Mouse (Mus musculus): ENCODE measurements around the gene Fam19a1. TPM values are rescaled to one million over a fixed set of nuclear protein-coding genes. Genes with fewer than 3 reads are reported as not detected.

Fam19a1 gene
- polyA plus RNA-seq, 1 experiment from 2014 or later: 37.3 TPM

- no peak overlapping the region for H3K4me3 ChIP-seq (replicated peaks)
- ATAC-seq (ENCODE audit: low FRiP score): no peak
- no peak overlapping the region for H3K27ac ChIP-seq (replicated peaks)
- no peaks in the 10 kb centered on the region for H3K36me3 ChIP-seq
- no peaks in the 10 kb centered on the region for H3K27me3 ChIP-seq (replicated peaks)
- no peak overlapping the region for H3K4me2 ChIP-seq
- H3K9me3 ChIP-seq (replicated peaks): no peaks in the 10 kb centered on the region
- H3K4me1 ChIP-seq: no peaks in the 10 kb centered on the region
- WGBS: 87% methylated on average over 4 of the region's 4 CpGs
- no peak overlapping the region for H3K9ac ChIP-seq (replicated peaks)
Measured at GRCm38 (mm10) chr6:96266456-96266855, 153.5 kb downstream of the Fam19a1 start.

GRCm38 (mm10) chr6:96268788-96269187 lies 155.8 kb downstream of the Fam19a1 start:
- Histone ChIP-seq H3K27me3 (replicated peaks) (no peaks in the 10 kb centered on the region), H3K4me1 (no peaks in the 10 kb centered on the region), H3K4me3 (replicated peaks) (no peak overlapping the region), H3K9me3 (replicated peaks) (no peaks in the 10 kb centered on the region), H3K4me2 (no peak overlapping the region), H3K27ac (replicated peaks) (no peak overlapping the region), H3K36me3 (no peaks in the 10 kb centered on the region), H3K9ac (replicated peaks) (no peak overlapping the region)
- no peak for ATAC-seq (ENCODE audit: low FRiP score)

- no peaks in the 10 kb centered on the region for H3K27me3 ChIP-seq (replicated peaks)
Measured at GRCm38 (mm10) chr6:96270436-96270835, 157.5 kb downstream of the Fam19a1 start.

GRCm38 (mm10) chr6:96283731-96284130 lies 170.8 kb downstream of the Fam19a1 start:
- no peak overlapping the region for H3K4me3 ChIP-seq (replicated peaks)
- no peak overlapping the region for H3K9ac ChIP-seq (replicated peaks)
- no peak overlapping the region for H3K27ac ChIP-seq (replicated peaks)
- 95% methylated on average over 4 of the region's 4 CpGs for whole genome bisulfite sequencing
- no peaks in the 10 kb centered on the region for H3K36me3 ChIP-seq
- no peaks in the 10 kb centered on the region for H3K27me3 ChIP-seq (replicated peaks)
- no peaks in the 10 kb centered on the region for H3K9me3 ChIP-seq (replicated peaks)
- ATAC-seq (ENCODE audit: low FRiP score): no peak
- no peaks in the 10 kb centered on the region for H3K4me1 ChIP-seq
- H3K4me2 ChIP-seq: no peak overlapping the region

More at GRCm38 (mm10) chr6:96270436-96270835, 157.5 kb downstream of the Fam19a1 start:
- WGBS: 94% methylated on average over 5 of the region's 5 CpGs
- H3K4me3 ChIP-seq (replicated peaks): no peak overlapping the region
- no peaks in the 10 kb centered on the region for H3K4me1 ChIP-seq
- no peaks in the 10 kb centered on the region for H3K9me3 ChIP-seq (replicated peaks)
- ATAC-seq (ENCODE audit: low FRiP score): no peak
- H3K4me2 ChIP-seq: no peak overlapping the region
- H3K27ac ChIP-seq (replicated peaks): no peak overlapping the region
- no peaks in the 10 kb centered on the region for H3K36me3 ChIP-seq
- no peak overlapping the region for H3K9ac ChIP-seq (replicated peaks)

- WGBS: 31% methylated on average over 4 of the region's 4 CpGs
- H3K9me3 ChIP-seq (replicated peaks): no peaks in the 10 kb centered on the region
- no peak overlapping the region for H3K27ac ChIP-seq (replicated peaks)
- H3K4me1 ChIP-seq: no peaks in the 10 kb centered on the region
- no peak overlapping the region for H3K4me2 ChIP-seq
- no peaks in the 10 kb centered on the region for H3K27me3 ChIP-seq (replicated peaks)
- no peak overlapping the region for H3K9ac ChIP-seq (replicated peaks)
- H3K36me3 ChIP-seq: no peaks in the 10 kb centered on the region
- H3K4me3 ChIP-seq (replicated peaks): no peak overlapping the region
- ATAC-seq (ENCODE audit: low FRiP score): no peak
Measured at GRCm38 (mm10) chr6:96284590-96284989, 171.6 kb downstream of the Fam19a1 start.

- H3K27ac ChIP-seq (replicated peaks): no peak overlapping the region
- ATAC-seq (ENCODE audit: low FRiP score): no peak
- no peak overlapping the region for H3K9ac ChIP-seq (replicated peaks)
- no peaks in the 10 kb centered on the region for H3K9me3 ChIP-seq (replicated peaks)
- WGBS: 40% methylated on average over 4 of the region's 4 CpGs
- no peak overlapping the region for H3K4me2 ChIP-seq
- no peak overlapping the region for H3K4me3 ChIP-seq (replicated peaks)
- no peaks in the 10 kb centered on the region for H3K36me3 ChIP-seq
- H3K4me1 ChIP-seq: no peaks in the 10 kb centered on the region
- no peaks in the 10 kb centered on the region for H3K27me3 ChIP-seq (replicated peaks)
Measured at GRCm38 (mm10) chr6:96286276-96286675, 173.3 kb downstream of the Fam19a1 start.

- H3K27me3 ChIP-seq (replicated peaks): no peaks in the 10 kb centered on the region
- no peaks in the 10 kb centered on the region for H3K4me1 ChIP-seq
- H3K36me3 ChIP-seq: no peaks in the 10 kb centered on the region
- H3K4me3 ChIP-seq (replicated peaks): no peak overlapping the region
- no peaks in the 10 kb centered on the region for H3K9me3 ChIP-seq (replicated peaks)
- no peak overlapping the region for H3K4me2 ChIP-seq
- 89% methylated on average over 2 of the region's 2 CpGs for WGBS
- H3K9ac ChIP-seq (replicated peaks): no peak overlapping the region
- no peak overlapping the region for H3K27ac ChIP-seq (replicated peaks)
- no peak for ATAC-seq (ENCODE audit: low FRiP score)
Measured at GRCm38 (mm10) chr6:96287377-96287776, 174.4 kb downstream of the Fam19a1 start.

GRCm38 (mm10) chr6:96289672-96290071 lies 176.7 kb downstream of the Fam19a1 start:
- no peaks in the 10 kb centered on the region for H3K36me3 ChIP-seq
- WGBS: 17% methylated on average over 4 of the region's 4 CpGs
- H3K4me2 ChIP-seq: no peak overlapping the region
- no peak overlapping the region for H3K27ac ChIP-seq (replicated peaks)
- H3K27me3 ChIP-seq (replicated peaks): no peaks in the 10 kb centered on the region
- no peak overlapping the region for H3K4me3 ChIP-seq (replicated peaks)
- ATAC-seq (ENCODE audit: low FRiP score): no peak
- no peaks in the 10 kb centered on the region for H3K9me3 ChIP-seq (replicated peaks)
- H3K4me1 ChIP-seq: no peaks in the 10 kb centered on the region
- H3K9ac ChIP-seq (replicated peaks): no peak overlapping the region

- Histone ChIP-seq H3K4me3 (replicated peaks) (no peak overlapping the region), H3K27ac (replicated peaks) (no peak overlapping the region), H3K4me2 (no peak overlapping the region), H3K9ac (replicated peaks) (no peak overlapping the region), H3K4me1 (no peaks in the 10 kb centered on the region), H3K36me3 (no peaks in the 10 kb centered on the region), H3K9me3 (replicated peaks) (no peaks in the 10 kb centered on the region), H3K27me3 (replicated peaks) (no peaks in the 10 kb centered on the region)
- 86% methylated on average over 2 of the region's 2 CpGs for WGBS
- no peak for ATAC-seq (ENCODE audit: low FRiP score)
Measured at GRCm38 (mm10) chr6:96347491-96347890, 234.5 kb downstream of the Fam19a1 start.

- H3K27ac ChIP-seq (replicated peaks): no peak overlapping the region
- no peak overlapping the region for H3K4me2 ChIP-seq
- H3K9ac ChIP-seq (replicated peaks): no peak overlapping the region
- no peak overlapping the region for H3K4me3 ChIP-seq (replicated peaks)
- H3K9me3 ChIP-seq (replicated peaks): no peaks in the 10 kb centered on the region
- no peaks in the 10 kb centered on the region for H3K36me3 ChIP-seq
- ATAC-seq (ENCODE audit: low FRiP score): no peak
- 69% methylated on average over 7 of the region's 7 CpGs for WGBS
- H3K27me3 ChIP-seq (replicated peaks): no peaks in the 10 kb centered on the region
- H3K4me1 ChIP-seq: no peaks in the 10 kb centered on the region
Measured at GRCm38 (mm10) chr6:96349446-96350025, 236.6 kb downstream of the Fam19a1 start.

GRCm38 (mm10) chr6:96369544-96369943 lies 256.6 kb downstream of the Fam19a1 start:
- Histone ChIP-seq H3K4me2 (no peak overlapping the region), H3K27ac (replicated peaks) (no peak overlapping the region), H3K4me1 (no peaks in the 10 kb centered on the region), H3K36me3 (no peaks in the 10 kb centered on the region), H3K27me3 (replicated peaks) (no peaks in the 10 kb centered on the region), H3K9me3 (replicated peaks) (no peaks in the 10 kb centered on the region), H3K4me3 (replicated peaks) (no peak overlapping the region), H3K9ac (replicated peaks) (no peak overlapping the region)
- no peak for ATAC-seq (ENCODE audit: low FRiP score)
- 91% methylated on average over 3 of the region's 3 CpGs for WGBS

GRCm38 (mm10) chr6:96372848-96373247 lies 259.9 kb downstream of the Fam19a1 start:
- H3K4me2 ChIP-seq: no peak overlapping the region
- no peak overlapping the region for H3K4me3 ChIP-seq (replicated peaks)
- H3K9me3 ChIP-seq (replicated peaks): no peaks in the 10 kb centered on the region
- H3K4me1 ChIP-seq: no peaks in the 10 kb centered on the region
- H3K27me3 ChIP-seq (replicated peaks): no peaks in the 10 kb centered on the region
- H3K27ac ChIP-seq (replicated peaks): no peak overlapping the region
- WGBS: 96% methylated on average over 6 of the region's 6 CpGs
- H3K9ac ChIP-seq (replicated peaks): no peak overlapping the region
- H3K36me3 ChIP-seq: no peaks in the 10 kb centered on the region
- ATAC-seq (ENCODE audit: low FRiP score): no peak

- Histone ChIP-seq H3K36me3 (no peaks in the 10 kb centered on the region), H3K27ac (replicated peaks) (no peak overlapping the region), H3K4me3 (replicated peaks) (no peak overlapping the region), H3K9me3 (replicated peaks) (no peaks in the 10 kb centered on the region), H3K9ac (replicated peaks) (no peak overlapping the region), H3K27me3 (replicated peaks) (no peaks in the 10 kb centered on the region), H3K4me1 (no peaks in the 10 kb centered on the region), H3K4me2 (no peak overlapping the region)
- 54% methylated on average over 2 of the region's 2 CpGs for WGBS
- ATAC-seq (ENCODE audit: low FRiP score): no peak
Measured at GRCm38 (mm10) chr6:96373274-96373673, 260.3 kb downstream of the Fam19a1 start.
